Comparison of ENCODE assay signal across 7 mouse cellular contexts in genomic region chr16:90197337-90197973, GRCm38 (mm10). TPM values are rescaled to one million over a fixed set of nuclear protein-coding genes. Genes with fewer than 3 reads are reported as not detected.
DNase-seq lines count a peak whose midpoint lies in the region; ATAC-seq and TF ChIP-seq lines count a peak whose summit lies in the region.

No protein-coding gene starts in this region.

- H3K4me3 ChIP-seq in gastrocnemius, adult 2 months, result peak overlapping the region; percentile 76
- peak overlapping the region; percentile 46 for H3K4me3 ChIP-seq in hindbrain, embryonic 16.5 days (ENCODE audit: low read length)

- H3K9ac ChIP-seq in hindbrain, embryonic 16.5 days (ENCODE audit: low read depth, low read length), result peak overlapping the region; percentile 61

- H3K4me2 ChIP-seq in hindbrain, embryonic 16.5 days (ENCODE audit: low read length), result peak overlapping the region; percentile 67

- peak; percentile 86 to 96 for DNase-seq in adrenal gland, adult (ENCODE audit: inconsistent age in 2 of 2, low spot score in 1 of 2)
- DNase-seq in cerebellum, postnatal 36 days, result peak; percentile 59 to 61
- peak; percentile 81 for DNase-seq in gastrocnemius, adult 2 months
- peak; percentile 34 to 47 for DNase-seq in left cerebral cortex, postnatal 36 days (ENCODE audit: low spot score in 2 of 2)
- DNase-seq in mesoderm, embryonic 11.5 days (ENCODE audit: low read depth, low spot score), result peak; percentile 75
- peak; percentile 49 for DNase-seq in right cerebral cortex, postnatal 25 days

- intact Hi-C loops in gastrocnemius, adult 2 months (cut with DNase I), result no loop called here
- intact Hi-C loops in left cerebral cortex, postnatal 36 days (cut with DNase I), result no loop called here

- WGBS in hindbrain, embryonic 16.5 days, result 3% methylated on average over 22 of the region's 22 CpGs

- H3K27ac ChIP-seq in gastrocnemius, adult 2 months, result peak overlapping the region; percentile 48; the same call in 1 of the 2 replicates
- H3K27ac ChIP-seq in hindbrain, embryonic 16.5 days (ENCODE audit: low read depth, low read length), result peak overlapping the region; percentile 12; the same call in 1 of the 2 replicates

- H3K27me3 ChIP-seq in hindbrain, embryonic 16.5 days (replicated peaks; ENCODE audit: control insufficient read depth, insufficient read depth, low read length), result no peaks in the 10 kb centered on the region

- H3K36me3 ChIP-seq in hindbrain, embryonic 16.5 days (ENCODE audit: control insufficient read depth, insufficient read depth, low read length), result no peaks in the 10 kb centered on the region

- no peaks in the 10 kb centered on the region for H3K9me3 ChIP-seq in hindbrain, embryonic 16.5 days (ENCODE audit: control insufficient read depth, low read length)

- ATAC-seq in hindbrain, embryonic 16.5 days, result peak; percentile 91

- peak; percentile 78 for TF ChIP-seq CTCF in gastrocnemius, adult 2 months (IDR thresholded peaks at IDR 0.05)

- peaks cover 4% of the 10 kb centered on the region for H3K4me1 ChIP-seq in hindbrain, embryonic 16.5 days (ENCODE audit: control insufficient read depth, insufficient read depth, low read depth, low read length)

RNA-seq across cellular contexts. Expression of gene Sod1, which starts 23.1 kb away (rescaled TPM):
- 100 to 1,000 TPM; 292 to 307 TPM for total RNA-seq in gastrocnemius, adult 2 months (2021)
- polyA plus RNA-seq in hindbrain, embryonic 16.5 days (2015; fragmentation: Nextera tagmentation; extraction: Ambion mirVana), result 942 and 968 TPM in 2 replicates
- total RNA-seq in left cerebral cortex, postnatal 36 days (2021), result 100 to 1,000 TPM; 400 to 436 TPM

RNA-seq across cellular contexts. Expression of gene Tiam1, which starts 53.9 kb away (rescaled TPM):
- 1 to 10 TPM; 6.4 to 7.1 TPM for total RNA-seq in gastrocnemius, adult 2 months (2021)
- polyA plus RNA-seq in hindbrain, embryonic 16.5 days (2015; fragmentation: Nextera tagmentation; extraction: Ambion mirVana), result 16.6 and 21.1 TPM in 2 replicates
- 100 to 1,000 TPM in 1 of 2 experiments, 10 to 100 TPM in 1; 96.9 to 124 TPM for total RNA-seq in left cerebral cortex, postnatal 36 days (2021)

Comparison
In these comparisons a context has a peak if more than half of its experiments do, and no peak if none do; other contexts are left out.
1. Peak in every context shown above with its lines: DNase-seq, ATAC-seq, H3K4me3 ChIP-seq and H3K27ac ChIP-seq.
2. DNase-seq: peak in every context shown above with its lines; median percentile 91 in adrenal gland, adult; 81 in gastrocnemius, adult 2 months; 75 in mesoderm, embryonic 11.5 days; 60 in cerebellum, postnatal 36 days; 49 in right cerebral cortex, postnatal 25 days; 40 in left cerebral cortex, postnatal 36 days.
3. RNA of gene Tiam1, which starts 53.9 kb away (total RNA-seq): 96.9 to 124 TPM in left cerebral cortex, postnatal 36 days; 6.4 to 7.1 TPM in gastrocnemius, adult 2 months; every median in the first group is over 10 times any median in the second.